Mouse (Mus musculus) thymus, adult 2 months (tissue): ENCODE results near the gene Odf3b.

Experiments
- CTCF ChIP-seq: fragments of 200-500 bp; IDR thresholded peaks from 2 replicates; pipeline ENCODE4 v1.5.1; 2012; ENCODE audit warnings: mild to moderate bottlenecking, control low read depth, low read length, moderate library complexity, borderline replicate concordance; ENCODE audit not compliant: control insufficient read depth, poor library complexity, insufficient read depth; ENCODE audit errors: extremely low read depth
- POLR2A ChIP-seq: fragments of 200-500 bp; IDR thresholded peaks from 2 replicates; pipeline ENCODE4 v1.6.1; 2012; ENCODE audit warnings: mild to moderate bottlenecking, low read length, control low read depth, moderate library complexity; ENCODE audit not compliant: control insufficient read depth, poor library complexity, insufficient read depth; ENCODE audit errors: extremely low read depth

GRCm38 (mm10) chr15:89356372-89356771, 22.7 kb downstream of the Odf3b start:
- TF ChIP-seq POLR2A = no peak
- TF ChIP-seq CTCF = no peak
